In genomic region chr13:28959068-28959440, GRCm38 (mm10) we compare ENCODE assay signal across 8 mouse cellular contexts. TPM values are rescaled to one million over a fixed set of nuclear protein-coding genes. Genes with fewer than 3 reads are reported as not detected.
DNase-seq lines count a peak whose midpoint lies in the region; ATAC-seq and TF ChIP-seq lines count a peak whose summit lies in the region.

No protein-coding gene starts in this region.

- no peaks in the 10 kb centered on the region for H3K36me3 ChIP-seq in kidney, adult 2 months (ENCODE audit: control insufficient read depth, insufficient read depth, low read length)
- H3K36me3 ChIP-seq in hindbrain, embryonic 15.5 days = no peaks in the 10 kb centered on the region
- no peaks in the 10 kb centered on the region for H3K36me3 ChIP-seq in midbrain, embryonic 13.5 days

- ATAC-seq in hindbrain, embryonic 15.5 days (ENCODE audit: low FRiP score, low read depth) = peak; percentile 7
- no peak; the same call in 1 of the 2 replicates for ATAC-seq in midbrain, embryonic 13.5 days

- H3K27me3 ChIP-seq in kidney, adult 2 months (replicated peaks; ENCODE audit: control insufficient read depth, insufficient read depth, low read length) = no peaks in the 10 kb centered on the region
- no peaks in the 10 kb centered on the region for H3K27me3 ChIP-seq in hindbrain, embryonic 15.5 days
- H3K27me3 ChIP-seq in midbrain, embryonic 13.5 days = no peaks in the 10 kb centered on the region

- no peak for TF ChIP-seq POLR2A in kidney, adult 2 months (IDR thresholded peaks at IDR 0.05; ENCODE audit: low read depth, low read length)

- peak overlapping the region; percentile 80 for H3K9ac ChIP-seq in hindbrain, embryonic 15.5 days
- H3K9ac ChIP-seq in midbrain, embryonic 13.5 days (replicated peaks) = peak overlapping the region; percentile 81

- WGBS in kidney, adult 2 months = under 1% methylated on average over 17 of the region's 17 CpGs
- under 1% methylated on average over 17 of the region's 17 CpGs for WGBS in hindbrain, embryonic 15.5 days
- under 1% methylated on average over 17 of the region's 17 CpGs for WGBS in midbrain, embryonic 13.5 days

- TF ChIP-seq CTCF in kidney, adult 2 months (conservative IDR thresholded peaks at IDR 0.05; ENCODE audit: insufficient read depth, insufficient read length, low read depth, low read length) = no peak

- DNase-seq in kidney, adult 2 months = no peak
- no peak for DNase-seq in kidney, adult 8-10 months
- no peak for DNase-seq in retina, postnatal 1 day
- DNase-seq in gastrocnemius, adult 18-20 months (ENCODE audit: low spot score) = no peak
- DNase-seq in kidney, postnatal 14 days = no peak

- peak overlapping the region; percentile 97 for H3K4me2 ChIP-seq in hindbrain, embryonic 15.5 days
- H3K4me2 ChIP-seq in midbrain, embryonic 13.5 days (replicated peaks) = peak overlapping the region; percentile 88

- H3K4me3 ChIP-seq in kidney, adult 2 months (ENCODE audit: insufficient read depth, low read depth, low read length) = peak overlapping the region; percentile 84
- peak overlapping the region; percentile 68 for H3K4me3 ChIP-seq in brown adipose tissue, adult 24 weeks (ENCODE audit: insufficient read depth, low read depth, low read length)
- H3K4me3 ChIP-seq in hindbrain, embryonic 15.5 days = peak overlapping the region; percentile 55
- H3K4me3 ChIP-seq in midbrain, embryonic 13.5 days (replicated peaks) = peak overlapping the region; percentile 58

- no peaks in the 10 kb centered on the region for H3K9me3 ChIP-seq in hindbrain, embryonic 15.5 days
- H3K9me3 ChIP-seq in midbrain, embryonic 13.5 days = no peaks in the 10 kb centered on the region

- H3K4me1 ChIP-seq in kidney, adult 2 months (ENCODE audit: control insufficient read depth, insufficient read depth, low read length) = no peaks in the 10 kb centered on the region; the same call in 1 of the 2 replicates
- H3K4me1 ChIP-seq in brown adipose tissue, adult 24 weeks (ENCODE audit: control insufficient read depth, insufficient read depth, insufficient read length, low read length) = no peaks in the 10 kb centered on the region
- H3K4me1 ChIP-seq in hindbrain, embryonic 15.5 days (replicated peaks) = peaks cover 18% of the 10 kb centered on the region; the same call in 1 of the 2 replicates
- H3K4me1 ChIP-seq in midbrain, embryonic 13.5 days (replicated peaks) = peaks cover 28% of the 10 kb centered on the region

- H3K27ac ChIP-seq in kidney, adult 2 months (ENCODE audit: insufficient read depth, low read depth, low read length) = peak overlapping the region; percentile 89
- peak overlapping the region; percentile 48; the same call in 1 of the 2 replicates for H3K27ac ChIP-seq in brown adipose tissue, adult 24 weeks (replicated peaks; ENCODE audit: low read depth, low read length)
- H3K27ac ChIP-seq in hindbrain, embryonic 15.5 days (replicated peaks) = peak overlapping the region; percentile 98
- peak overlapping the region; percentile 96 for H3K27ac ChIP-seq in midbrain, embryonic 13.5 days

RNA-seq across cellular contexts. Expression of gene Sox4, which starts 5.5 kb away (rescaled TPM):
- polyA plus RNA-seq in kidney, adult 2 months (2012; rRNA removed) = 7.8 and 10.0 TPM in 2 replicates
- 3.3 and 5.2 TPM in 2 replicates for polyA plus RNA-seq in brown adipose tissue, adult 24 weeks (2012; ENCODE audit: insufficient read depth, insufficient read length, missing spikeins)
- polyA plus RNA-seq in hindbrain, embryonic 15.5 days (2015; fragmentation: Nextera tagmentation; extraction: Ambion mirVana) = 147 and 161 TPM in 2 replicates
- 193 and 239 TPM in 2 replicates for polyA plus RNA-seq in midbrain, embryonic 13.5 days (2015; fragmentation: Nextera tagmentation; extraction: Ambion mirVana)
- total RNA-seq in gastrocnemius, adult 18-20 months (2021) = 10 to 100 TPM in 1 of 2 experiments, 1 to 10 TPM in 1; 1.7 to 11.8 TPM

Comparison
In these comparisons a context has a peak if more than half of its experiments do, and no peak if none do; other contexts are left out.
1. H3K27ac ChIP-seq: peak in every context shown above with its lines; median percentile 98 in hindbrain, embryonic 15.5 days; 96 in midbrain, embryonic 13.5 days; 89 in kidney, adult 2 months; 48 in brown adipose tissue, adult 24 weeks.
2. RNA of gene Sox4, which starts 5.5 kb away (polyA plus RNA-seq): 193 to 239 TPM in midbrain, embryonic 13.5 days and 147 to 161 TPM in hindbrain, embryonic 15.5 days; 7.8 to 10.0 TPM in kidney, adult 2 months and 3.3 to 5.2 TPM in brown adipose tissue, adult 24 weeks; every median in the first group is over 10 times any median in the second.
3. Peak in every context shown above with its lines, with median percentiles within 50 percentile points of each other: H3K4me3 ChIP-seq.